Mouse (Mus musculus): ENCODE measurements around the gene 4930556J24Rik.
A peak's percentile ranks its signal among the peaks of the same experiment; 100 is the strongest.
"Not testable (repeated sequence)": the region's sequence is repeated elsewhere in the genome, so short reads cannot be mapped to it uniquely, and the experiment has no call there.

The 4930556J24Rik gene

DNA sequence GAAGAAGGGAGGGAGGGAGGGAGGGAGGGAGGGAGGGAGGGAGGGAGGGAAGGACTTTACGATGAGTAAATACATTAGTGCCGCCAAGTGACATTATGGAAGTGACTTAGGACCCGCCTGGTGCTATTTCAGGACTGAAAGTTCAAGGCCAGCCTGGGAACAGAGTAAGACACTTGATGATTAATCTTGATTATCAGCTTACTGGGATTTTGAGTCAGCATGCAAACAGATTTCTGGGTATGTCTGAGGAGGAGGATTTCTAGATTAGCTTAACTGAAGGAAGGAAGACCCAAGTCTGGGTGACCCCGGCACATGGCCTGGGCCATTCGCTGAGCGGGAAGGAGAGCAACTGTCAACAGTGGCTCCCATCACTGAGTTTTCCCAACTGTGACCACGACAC lies 56.1 kb downstream of the 4930556J24Rik start:
- no peak for DNase-seq

- no peak for DNase-seq
Measured at GRCm38 (mm10) chr11:3918738-3919137, 57.8 kb downstream of the 4930556J24Rik start.

DNA sequence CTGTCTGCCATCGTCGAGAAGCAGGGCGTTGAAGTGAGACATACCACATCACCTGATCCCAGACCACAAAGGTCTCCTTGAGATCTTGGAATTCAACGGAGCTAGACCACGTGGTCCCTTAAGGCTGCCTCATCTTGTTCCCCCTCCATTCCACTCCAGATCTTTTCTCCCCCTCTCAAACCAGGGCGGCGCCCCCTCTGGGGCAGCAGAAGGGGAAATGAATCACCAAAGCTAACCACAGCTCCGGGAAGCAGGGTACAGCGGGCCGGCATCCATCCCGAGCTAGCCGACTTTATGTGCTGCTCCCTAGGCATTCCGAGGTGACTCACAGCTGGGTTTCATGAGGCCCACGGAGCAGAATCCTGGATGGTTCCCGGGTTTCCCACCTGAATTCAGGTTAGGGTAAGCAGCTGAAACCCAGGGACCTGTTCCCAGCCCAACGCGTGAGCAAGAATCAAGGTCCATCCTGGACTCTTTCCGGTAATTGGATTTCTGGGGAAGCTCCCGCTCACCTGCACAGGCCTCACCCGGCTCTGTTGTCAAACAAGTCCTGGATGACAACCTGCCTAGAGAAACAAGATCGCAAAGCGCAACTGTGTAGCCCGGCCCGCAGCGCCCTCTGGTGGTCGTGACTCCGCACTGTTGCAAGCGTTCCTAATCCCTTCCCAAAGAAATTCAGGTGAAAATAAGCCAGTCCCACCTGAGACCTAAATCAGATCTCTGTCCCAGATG lies 62.3 kb downstream of the 4930556J24Rik start, which contains the start of gene Slc35e4:
Slc35e4 (minus strand) TSS at position 556 of the 732 bp plus-strand sequence.
- peak; percentile 49 to 81 for DNase-seq

DNA sequence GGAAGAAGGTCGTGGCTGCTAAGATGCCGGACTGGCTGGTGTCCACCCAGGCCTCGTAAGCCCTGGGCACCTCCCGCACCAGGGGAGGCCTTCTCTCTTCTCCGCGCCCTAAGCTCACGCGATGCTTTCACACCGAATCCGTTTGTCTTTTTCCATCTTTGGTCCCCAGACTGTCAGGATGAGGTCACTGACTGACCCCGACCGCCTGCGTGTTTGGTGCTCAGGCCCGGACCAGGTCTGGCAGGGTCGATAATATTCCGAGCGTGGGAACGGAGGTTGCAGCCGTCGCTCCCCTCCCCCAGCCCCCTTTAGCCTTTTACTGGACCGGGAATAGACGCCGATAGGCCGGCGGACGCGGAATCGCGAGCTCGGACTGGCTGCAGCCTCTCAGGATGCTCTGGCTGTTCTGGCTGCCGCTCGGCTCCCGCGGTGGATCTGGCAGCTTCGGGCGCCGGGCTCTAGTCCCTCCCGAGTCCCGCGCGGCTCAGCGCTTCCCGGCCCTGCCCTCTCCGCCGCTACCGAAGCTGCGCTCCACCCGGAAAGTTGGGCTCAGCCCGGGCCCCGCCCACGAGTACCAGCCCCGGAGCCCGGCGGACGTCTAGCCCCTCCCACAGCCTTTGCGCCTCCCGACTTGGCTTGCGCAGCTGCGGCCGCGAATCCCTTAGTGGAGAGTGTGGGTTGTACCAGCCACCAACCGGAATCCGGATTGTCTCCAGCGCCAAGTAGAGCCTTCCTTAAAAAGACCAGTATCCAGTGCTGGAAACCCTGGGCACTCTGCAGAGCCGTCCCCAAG lies 63.1 kb downstream of the 4930556J24Rik start:
- DNase-seq: peak; percentile 79 to 88

DNA sequence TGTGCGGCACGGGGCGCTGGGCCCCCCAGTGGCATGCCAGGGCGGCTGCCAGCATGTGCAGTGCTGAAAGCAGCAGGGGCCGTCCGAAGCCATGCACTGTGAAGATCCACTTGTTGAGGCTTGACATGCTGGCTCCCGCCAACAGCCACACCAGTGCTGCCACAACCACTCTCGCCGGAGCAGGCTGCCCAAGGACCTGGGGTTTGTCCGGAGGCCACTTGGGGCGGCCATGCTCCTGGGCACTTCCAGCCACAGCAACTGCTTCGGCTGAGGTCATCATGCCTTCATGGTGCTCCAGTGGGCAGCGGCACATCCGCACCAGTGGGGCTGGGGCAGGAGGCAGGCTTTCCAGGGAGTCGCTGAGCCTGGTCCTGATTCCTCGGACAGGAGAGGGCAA lies 63.7 kb downstream of the 4930556J24Rik start:
- peak in 1 of 2 experiments; percentile 23 for DNase-seq

GRCm38 (mm10) chr11:3912100-3912874 lies 64.3 kb downstream of the 4930556J24Rik start:
- DNase-seq: no peak

DNA sequence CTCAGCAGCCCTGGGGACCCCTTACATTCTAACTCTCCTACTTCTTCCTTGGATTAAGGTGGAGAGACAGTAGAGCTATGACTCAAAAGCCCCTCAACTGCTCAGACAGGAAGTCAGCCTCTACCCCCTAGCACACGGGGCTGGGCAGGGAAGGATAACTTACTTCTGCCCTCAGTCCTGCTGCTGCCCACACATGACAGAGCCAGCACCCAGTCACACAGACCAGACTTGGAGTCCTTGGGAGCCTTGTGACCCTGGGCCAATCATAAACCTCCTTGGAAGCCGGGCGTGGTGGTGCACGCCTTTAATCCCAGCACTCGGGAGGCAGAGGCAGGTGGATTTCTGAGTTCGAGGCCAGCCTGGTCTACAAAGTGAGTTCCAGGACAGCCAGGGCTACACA lies 65.1 kb downstream of the 4930556J24Rik start:
- DNase-seq: not testable (repeated sequence)

GRCm38 (mm10) chr11:3910513-3911310 lies 65.9 kb downstream of the 4930556J24Rik start:
- DNase-seq: no peak

DNA sequence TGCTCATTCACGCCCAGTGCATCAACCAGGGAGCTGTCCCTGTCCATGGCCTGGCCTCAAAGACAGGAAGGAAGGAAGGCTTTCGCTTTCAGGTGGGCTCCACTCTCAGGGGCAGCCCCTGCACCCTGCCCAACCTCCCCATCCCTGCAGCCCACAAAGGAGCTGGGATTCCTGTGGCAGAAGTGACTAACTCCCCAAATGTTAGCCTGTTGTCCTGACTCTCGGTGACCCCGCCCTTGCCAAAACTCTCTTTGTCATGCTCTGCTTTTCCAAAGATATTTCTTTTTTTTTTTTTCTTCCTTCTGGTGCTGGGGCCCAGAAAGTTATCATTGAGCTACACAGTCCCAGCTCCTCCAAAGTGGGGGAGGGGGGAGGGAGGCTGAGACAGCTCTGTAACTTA lies 67.3 kb downstream of the 4930556J24Rik start:
- DNase-seq: no peak

DNA sequence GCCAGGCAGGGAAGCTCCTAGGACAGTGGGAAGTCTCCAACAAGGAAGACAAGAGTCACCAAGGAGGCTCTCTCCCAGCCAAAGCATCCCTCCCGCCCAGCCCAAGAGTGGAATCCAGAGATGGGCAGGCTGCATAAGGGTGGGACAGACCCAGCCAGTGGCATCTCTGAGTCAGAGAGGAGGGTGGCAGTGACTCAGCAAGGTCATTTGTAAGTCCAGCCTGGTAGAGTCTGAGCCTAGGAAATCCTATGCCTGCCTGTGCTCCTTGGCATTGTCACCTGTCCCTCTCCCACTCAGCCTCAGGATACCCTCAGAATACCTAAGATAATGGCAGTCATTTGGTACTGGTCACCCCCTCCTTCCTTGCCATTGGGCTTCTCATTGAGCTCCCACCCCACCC lies 71.1 kb downstream of the 4930556J24Rik start:
- DNase-seq: no peak

GRCm38 (mm10) chr11:3904673-3905072 lies 71.9 kb downstream of the 4930556J24Rik start:
- no peak for DNase-seq

GRCm38 (mm10) chr11:3903046-3903445 lies 73.5 kb downstream of the 4930556J24Rik start:
- DNase-seq: no peak

GRCm38 (mm10) chr11:3902516-3902915 lies 74.1 kb downstream of the 4930556J24Rik start:
- DNase-seq: no peak

- no peak for DNase-seq
Measured at GRCm38 (mm10) chr11:3900296-3900695, 76.3 kb downstream of the 4930556J24Rik start.

DNA sequence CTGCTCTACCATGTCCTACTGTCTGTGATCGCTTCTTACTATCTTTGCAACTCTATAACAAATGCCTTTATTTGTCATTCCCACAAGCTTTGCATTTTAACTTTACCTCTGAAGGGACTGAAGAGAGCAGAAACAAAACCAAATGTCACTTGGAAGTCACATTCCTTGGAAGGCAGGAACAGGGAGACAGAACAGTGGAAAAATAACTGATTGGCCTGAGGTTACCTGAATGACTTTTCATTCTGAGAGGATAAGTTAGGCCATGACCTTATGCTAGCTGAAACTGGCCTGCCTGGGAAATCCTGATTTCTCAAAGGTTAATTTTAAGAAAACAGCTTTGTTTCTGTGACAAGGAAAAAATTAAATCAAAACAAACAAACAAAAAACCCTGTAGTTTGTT lies 80.6 kb downstream of the 4930556J24Rik start:
- no peak for DNase-seq

GRCm38 (mm10) chr11:3895458-3895857 lies 81.1 kb downstream of the 4930556J24Rik start:
- DNase-seq: no peak

GRCm38 (mm10) chr11:3894406-3895281 lies 81.9 kb downstream of the 4930556J24Rik start, which contains the start of the genes 4921536K21Rik and Dusp18:
TSS of gene 4921536K21Rik (minus strand) at chr11:3895098.
TSS of gene Dusp18 (plus strand) at chr11:3895240.
- DNase-seq: peak; percentile 73 to 81

- no peak for DNase-seq
Measured at GRCm38 (mm10) chr11:3893970-3894369, 82.6 kb downstream of the 4930556J24Rik start.

Data from spleen, adult 18-20 months (tissue).